Mouse (Mus musculus): ENCODE measurements around the gene Rb1. TPM values are rescaled to one million over a fixed set of nuclear protein-coding genes. Genes with fewer than 3 reads are reported as not detected.

The Rb1 gene
- polyA plus RNA-seq, 1 experiment: 7.8 TPM

DNA sequence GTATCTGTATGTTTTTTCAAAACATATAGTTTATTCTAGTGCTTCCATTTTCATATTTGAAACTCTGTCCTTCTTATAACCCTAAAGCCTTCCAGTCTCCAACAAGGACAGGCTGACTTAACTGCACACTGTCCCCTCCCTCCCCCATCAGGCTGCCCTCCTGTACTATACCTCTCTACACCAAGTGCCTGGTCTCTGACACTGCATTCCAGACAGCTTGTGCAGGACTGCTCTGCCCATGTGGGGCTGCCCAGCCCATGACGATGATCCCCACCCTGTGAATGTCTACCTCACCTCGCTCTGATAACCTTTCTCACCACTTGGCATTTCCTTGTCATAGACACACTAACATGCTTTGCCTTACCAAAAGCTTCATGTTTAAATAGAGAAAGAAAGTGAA, 30.1 kb downstream of the Rb1 start:
- WGBS: 62% methylated on average over 2 of the region's 2 CpGs
- Histone ChIP-seq H3K4me1 (ENCODE audit: control insufficient read depth, insufficient read depth, low read length) (no peaks in the 10 kb centered on the region), H3K4me3 (replicated peaks; ENCODE audit: extremely low read depth, low read depth, low read length) (no peak overlapping the region)
- no peak for DNase-seq
- TF ChIP-seq CTCF (IDR thresholded peaks at IDR 0.05; ENCODE audit: insufficient read depth, low read length) (no peak), POLR2A (IDR thresholded peaks at IDR 0.05; ENCODE audit: borderline replicate concordance, extremely low read depth, low read depth, low read length) (no peak)

DNA sequence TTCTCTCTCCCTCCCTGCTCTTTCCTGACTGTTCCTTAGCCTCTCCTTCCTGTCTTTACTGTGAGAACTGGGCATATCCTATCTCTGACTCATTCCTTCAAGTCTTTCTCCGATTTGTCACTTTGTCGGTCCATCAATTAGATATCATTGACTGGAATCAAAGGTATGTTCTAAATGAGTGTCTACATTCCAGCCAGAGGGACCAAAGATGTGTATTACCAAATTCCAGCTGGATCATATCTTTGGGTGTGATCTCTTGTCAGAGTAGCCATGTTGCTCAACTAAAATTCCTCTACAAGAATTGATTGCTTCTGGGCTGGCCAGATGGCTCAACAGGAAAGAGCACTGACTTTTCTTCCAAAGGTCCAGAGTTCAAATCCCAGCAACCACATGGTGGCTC, 32.0 kb downstream of the Rb1 start:
- no peak for DNase-seq
- Histone ChIP-seq H3K4me3 (replicated peaks; ENCODE audit: extremely low read depth, low read depth, low read length) (no peak overlapping the region), H3K4me1 (ENCODE audit: control insufficient read depth, insufficient read depth, low read length) (no peaks in the 10 kb centered on the region; the same call in 1 of the 2 replicates)
- TF ChIP-seq POLR2A (IDR thresholded peaks at IDR 0.05; ENCODE audit: borderline replicate concordance, extremely low read depth, low read depth, low read length) (no peak), CTCF (IDR thresholded peaks at IDR 0.05; ENCODE audit: insufficient read depth, low read length) (no peak)
- WGBS: 65% methylated on average over 2 of the region's 2 CpGs

DNA sequence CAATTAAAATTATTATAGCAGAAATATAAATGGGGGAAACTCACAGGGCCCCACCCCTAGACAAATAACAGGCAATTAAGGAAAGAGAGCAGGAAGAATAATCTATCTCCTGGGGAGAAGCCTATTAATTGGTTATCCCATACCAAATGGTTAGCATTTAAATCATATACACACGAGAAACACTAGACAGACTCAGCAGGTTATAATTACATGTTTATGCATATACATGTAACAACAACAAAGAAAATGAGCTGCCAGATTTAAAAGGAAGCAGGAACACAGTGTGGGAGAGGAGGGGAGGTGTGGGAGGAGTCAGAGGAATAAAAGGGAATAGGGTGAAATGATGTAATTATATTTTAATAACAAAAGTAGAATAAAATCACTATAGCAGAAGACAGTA, 33.2 kb downstream of the Rb1 start:
- no peak for DNase-seq
- TF ChIP-seq CTCF (IDR thresholded peaks at IDR 0.05; ENCODE audit: insufficient read depth, low read length): no peak
- TF ChIP-seq POLR2A (IDR thresholded peaks at IDR 0.05; ENCODE audit: borderline replicate concordance, extremely low read depth, low read depth, low read length): no peak
- no peaks in the 10 kb centered on the region; the same call in 1 of the 2 replicates for H3K4me1 ChIP-seq (ENCODE audit: control insufficient read depth, insufficient read depth, low read length)
- H3K4me3 ChIP-seq (replicated peaks; ENCODE audit: extremely low read depth, low read depth, low read length): no peak overlapping the region
- 59% methylated on average over 1 of the region's 1 CpGs for WGBS

DNA sequence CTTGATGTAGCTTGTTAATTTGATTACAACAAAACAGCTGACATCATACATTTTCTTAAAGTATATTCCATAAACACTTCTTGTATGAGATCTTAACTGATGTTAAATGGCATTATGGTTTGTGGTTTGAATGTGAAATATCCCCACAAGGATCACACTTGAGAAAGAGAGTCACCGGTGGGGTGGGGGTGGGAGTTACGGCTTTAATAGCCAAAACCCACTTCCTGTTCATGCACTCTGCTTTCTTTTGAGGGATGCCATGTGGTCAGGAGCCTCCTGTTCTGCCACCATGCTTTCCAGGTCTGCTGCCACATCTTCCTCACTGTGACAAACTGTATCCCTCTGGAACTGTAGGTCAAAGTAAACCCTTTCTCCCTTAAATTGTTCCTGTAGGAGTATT, 35.7 kb downstream of the Rb1 start:
- H3K4me3 ChIP-seq (replicated peaks; ENCODE audit: extremely low read depth, low read depth, low read length): no peak overlapping the region
- 88% methylated on average over 2 of the region's 2 CpGs for WGBS
- DNase-seq: no peak
- H3K4me1 ChIP-seq (ENCODE audit: control insufficient read depth, insufficient read depth, low read length): no peaks in the 10 kb centered on the region; the same call in 1 of the 2 replicates
- TF ChIP-seq POLR2A (IDR thresholded peaks at IDR 0.05; ENCODE audit: borderline replicate concordance, extremely low read depth, low read depth, low read length): no peak
- no peak for TF ChIP-seq CTCF (IDR thresholded peaks at IDR 0.05; ENCODE audit: insufficient read depth, low read length)

DNA sequence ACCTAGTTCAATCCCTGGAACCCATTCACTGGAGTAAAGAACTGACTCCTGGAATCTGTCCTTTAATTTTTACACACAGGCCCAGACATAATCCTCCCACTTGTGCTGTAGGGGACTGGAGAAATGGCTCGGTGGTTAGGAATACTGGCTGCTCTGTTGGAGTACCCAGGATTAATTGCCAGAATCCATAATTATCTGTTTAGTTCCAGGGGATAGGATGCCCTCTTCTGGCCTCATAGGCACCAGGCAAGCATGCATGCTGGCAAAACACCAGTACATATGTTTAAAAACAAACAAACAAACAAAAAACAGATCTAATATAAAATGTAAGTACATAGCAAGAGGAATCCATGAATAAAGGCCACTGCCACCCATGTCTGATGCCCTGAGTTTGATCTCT, 44.6 kb downstream of the Rb1 start:
- WGBS: 22% methylated on average over 1 of the region's 1 CpGs
- Histone ChIP-seq H3K4me3 (replicated peaks; ENCODE audit: extremely low read depth, low read depth, low read length) (no peak overlapping the region), H3K4me1 (ENCODE audit: control insufficient read depth, insufficient read depth, low read length) (no peaks in the 10 kb centered on the region)
- DNase-seq: no peak
- peak; percentile 46; the same call in 1 of the 2 replicates for TF ChIP-seq CTCF (IDR thresholded peaks at IDR 0.05; ENCODE audit: insufficient read depth, low read length)
- TF ChIP-seq POLR2A (IDR thresholded peaks at IDR 0.05; ENCODE audit: borderline replicate concordance, extremely low read depth, low read depth, low read length): no peak

DNA sequence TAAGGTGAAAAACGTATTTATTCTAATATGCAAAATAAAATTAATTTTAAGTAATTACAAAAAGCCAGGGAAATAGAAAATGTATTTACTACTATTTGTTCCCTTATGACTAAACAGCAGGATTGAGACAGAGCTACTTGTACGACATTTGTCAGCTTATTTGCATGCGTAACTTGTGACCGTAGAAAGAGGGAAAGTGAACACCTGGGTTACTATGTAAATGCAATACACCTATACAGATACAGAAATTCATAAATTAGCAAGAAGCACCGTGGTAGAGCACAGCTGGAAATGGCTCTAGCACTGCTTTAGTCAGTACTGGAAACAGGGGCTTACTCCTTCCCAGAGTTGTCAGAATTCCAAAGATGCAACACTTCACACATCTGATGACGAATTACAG, 46.5 kb downstream of the Rb1 start:
- no peaks in the 10 kb centered on the region for H3K4me1 ChIP-seq (ENCODE audit: control insufficient read depth, insufficient read depth, low read length)
- no peak for DNase-seq
- 86% methylated on average over 6 of the region's 6 CpGs for WGBS
- TF ChIP-seq CTCF (IDR thresholded peaks at IDR 0.05; ENCODE audit: insufficient read depth, low read length) (no peak), POLR2A (IDR thresholded peaks at IDR 0.05; ENCODE audit: borderline replicate concordance, extremely low read depth, low read depth, low read length) (no peak)
- H3K4me3 ChIP-seq (replicated peaks; ENCODE audit: extremely low read depth, low read depth, low read length): no peak overlapping the region

DNA sequence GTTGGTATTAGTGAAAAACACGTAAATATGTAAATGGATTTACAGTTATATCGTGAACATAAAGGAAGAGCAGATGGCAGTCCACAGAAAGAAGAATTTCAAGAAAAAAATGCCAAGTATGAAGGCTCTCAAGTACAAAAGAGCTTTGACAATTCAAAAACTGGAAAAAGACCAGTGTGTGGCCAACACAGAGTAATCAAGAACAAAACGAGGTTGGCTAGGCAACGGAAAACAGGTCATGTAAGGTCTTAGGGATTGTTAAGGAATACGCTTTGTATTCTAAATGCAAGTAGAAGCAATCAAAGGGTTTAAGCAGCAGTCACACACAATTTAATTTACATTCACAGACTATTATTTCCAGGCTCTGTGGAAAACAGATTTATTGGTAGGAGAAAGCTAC, 53.8 kb downstream of the Rb1 start:
- TF ChIP-seq CTCF (IDR thresholded peaks at IDR 0.05; ENCODE audit: insufficient read depth, low read length) (no peak), POLR2A (IDR thresholded peaks at IDR 0.05; ENCODE audit: borderline replicate concordance, extremely low read depth, low read depth, low read length) (no peak)
- H3K4me1 ChIP-seq (ENCODE audit: control insufficient read depth, insufficient read depth, low read length): no peaks in the 10 kb centered on the region; the same call in 1 of the 2 replicates
- WGBS: 66% methylated on average over 5 of the region's 5 CpGs
- no peak overlapping the region for H3K4me3 ChIP-seq (replicated peaks; ENCODE audit: extremely low read depth, low read depth, low read length)
- no peak for DNase-seq

DNA sequence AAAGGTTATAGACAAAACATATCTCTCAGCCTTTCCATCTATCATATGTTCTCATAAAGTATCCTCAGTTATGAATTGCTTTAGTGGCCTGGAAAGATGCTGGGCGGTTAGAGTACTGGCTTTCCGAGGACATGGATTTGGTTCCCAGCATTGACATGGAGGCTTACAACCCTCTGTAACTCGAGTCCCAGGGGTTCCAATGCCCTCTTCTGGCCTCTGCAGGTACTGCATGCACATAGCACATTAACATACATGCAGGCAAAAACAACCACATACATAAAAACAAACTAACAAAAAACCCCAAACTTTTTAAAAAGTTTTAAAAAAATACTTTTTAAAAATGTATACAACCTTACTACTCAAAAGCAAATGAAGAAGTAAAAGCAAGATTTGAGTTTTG, 59.5 kb downstream of the Rb1 start:
- no peak for TF ChIP-seq POLR2A (IDR thresholded peaks at IDR 0.05; ENCODE audit: borderline replicate concordance, extremely low read depth, low read depth, low read length)
- 0 out of 2 replicates have a peak, but pooled peaks have one; percentile 21 for TF ChIP-seq CTCF (IDR thresholded peaks at IDR 0.05; ENCODE audit: insufficient read depth, low read length)
- no peaks in the 10 kb centered on the region; the same call in 1 of the 2 replicates for H3K4me1 ChIP-seq (ENCODE audit: control insufficient read depth, insufficient read depth, low read length)
- WGBS: 87% methylated on average over 3 of the region's 3 CpGs
- no peak for DNase-seq
- H3K4me3 ChIP-seq (replicated peaks; ENCODE audit: extremely low read depth, low read depth, low read length): no peak overlapping the region

DNA sequence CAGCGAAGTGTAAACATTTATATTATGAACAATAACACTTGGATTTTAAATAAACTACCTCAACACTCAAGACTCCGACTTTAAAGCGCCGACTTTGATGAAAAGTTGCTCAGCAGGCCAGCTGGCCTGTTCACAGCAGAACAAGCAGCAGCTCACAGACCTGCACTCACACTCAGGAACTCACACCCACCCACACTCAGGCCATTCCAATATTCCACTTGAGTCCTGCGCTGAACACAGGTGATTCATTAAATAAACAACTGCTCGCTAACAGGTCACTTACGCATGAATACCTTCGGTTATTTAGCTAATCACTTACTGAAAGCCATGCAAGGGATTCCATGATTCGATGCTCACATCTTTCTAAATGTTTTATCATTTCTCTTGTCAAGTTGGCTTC, 63.4 kb downstream of the Rb1 start:
- H3K4me3 ChIP-seq (replicated peaks; ENCODE audit: extremely low read depth, low read depth, low read length): no peak overlapping the region
- WGBS: 63% methylated on average over 9 of the region's 9 CpGs
- no peak for TF ChIP-seq POLR2A (IDR thresholded peaks at IDR 0.05; ENCODE audit: borderline replicate concordance, extremely low read depth, low read depth, low read length)
- TF ChIP-seq CTCF (IDR thresholded peaks at IDR 0.05; ENCODE audit: insufficient read depth, low read length): no peak
- DNase-seq: peak; percentile 43
- peaks cover 3% of the 10 kb centered on the region for H3K4me1 ChIP-seq (ENCODE audit: control insufficient read depth, insufficient read depth, low read length)

DNA sequence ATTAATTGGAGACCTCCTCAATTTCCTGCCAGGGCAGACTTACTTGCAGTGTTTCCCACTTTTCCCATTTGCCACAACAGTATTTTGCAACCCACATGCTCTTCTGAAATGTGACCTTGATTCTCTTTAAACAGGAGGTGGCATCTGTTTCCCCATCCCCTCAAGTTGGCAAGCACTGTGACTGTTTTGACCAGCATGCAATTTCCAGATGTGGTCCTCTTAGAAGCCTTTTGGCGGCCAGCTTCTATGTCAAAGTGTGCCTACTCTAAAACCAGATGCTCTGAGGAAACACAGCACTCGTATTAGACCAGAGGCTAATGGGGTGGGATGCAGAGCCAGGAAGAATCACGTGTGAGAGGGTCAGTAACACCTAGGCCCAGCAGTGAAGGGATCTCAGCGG, 67.4 kb downstream of the Rb1 start:
- TF ChIP-seq CTCF (IDR thresholded peaks at IDR 0.05; ENCODE audit: insufficient read depth, low read length): no peak
- DNase-seq: no peak
- H3K4me3 ChIP-seq (replicated peaks; ENCODE audit: extremely low read depth, low read depth, low read length): no peak overlapping the region
- H3K4me1 ChIP-seq (ENCODE audit: control insufficient read depth, insufficient read depth, low read length): peaks cover 12% of the 10 kb centered on the region
- WGBS: 36% methylated on average over 4 of the region's 4 CpGs
